In genomic region chr19:36453451-36453850, GRCm38 (mm10) we compare ENCODE assay signal across 17 mouse cellular contexts.
"Had no signal": no experiment of that assay in that cellular context is flagged by ENCODE, and none has a peak within 500 bp of the region (broad histone marks: within the 10 kb centered on the region; RNA-seq: fewer than 3 reads in every experiment).

No protein-coding gene starts in this region.

- ATAC-seq: lung, postnatal 0 days; midbrain, embryonic 13.5 days; midbrain, embryonic 15.5 days had no signal

- H3K27ac ChIP-seq: lung, embryonic 15.5 days; macrophage; midbrain, embryonic 13.5 days; midbrain, embryonic 15.5 days; neural tube, embryonic 12.5 days; stomach, embryonic 15.5 days; stomach, postnatal 0 days had no signal

- H3K36me3 ChIP-seq: lung, embryonic 15.5 days; midbrain, embryonic 13.5 days; midbrain, embryonic 15.5 days; neural tube, embryonic 12.5 days; stomach, embryonic 15.5 days had no signal

- H3K9ac ChIP-seq: lung, embryonic 15.5 days; midbrain, embryonic 13.5 days; midbrain, embryonic 15.5 days; neural tube, embryonic 12.5 days; stomach, embryonic 15.5 days had no signal

- H3K4me3 ChIP-seq: lung, embryonic 15.5 days; megakaryocyte, embryonic 14.5 days; midbrain, embryonic 13.5 days; midbrain, embryonic 15.5 days; neural tube, embryonic 12.5 days; stomach, embryonic 15.5 days had no signal

- H3K27me3 ChIP-seq: lung, embryonic 15.5 days; megakaryocyte, embryonic 14.5 days; midbrain, embryonic 13.5 days; midbrain, embryonic 15.5 days; neural tube, embryonic 12.5 days; stomach, embryonic 15.5 days had no signal

- DNase-seq: lung, adult 2 months; lung, postnatal 14 days; lung, postnatal 36 days; right cerebral cortex, postnatal 14 days; thymus, adult 2 months; thymus, postnatal 14 days; thymus, postnatal 36 days had no signal

- H3K4me2 ChIP-seq: lung, embryonic 15.5 days; midbrain, embryonic 11.5 days; midbrain, embryonic 13.5 days; midbrain, embryonic 15.5 days; neural tube, embryonic 12.5 days; stomach, embryonic 15.5 days had no signal

- H3K9me3 ChIP-seq: lung, embryonic 15.5 days; megakaryocyte, embryonic 14.5 days; midbrain, embryonic 13.5 days; midbrain, embryonic 15.5 days; neural tube, embryonic 12.5 days; stomach, embryonic 15.5 days had no signal

- H3K4me1 ChIP-seq: lung, embryonic 15.5 days; midbrain, embryonic 13.5 days; midbrain, embryonic 15.5 days; neural tube, embryonic 12.5 days; stomach, embryonic 15.5 days had no signal
